Mouse (Mus musculus) limb, embryonic 12.5 days (tissue): ENCODE measurements around the gene Mrpl14. TPM values are rescaled to one million over a fixed set of nuclear protein-coding genes. Genes with fewer than 3 reads are reported as not detected.

ENCODE experiments used
- ATAC-seq: fragments of 200-750 bp; cut with Nextera tagmentation; 2 replicates; pipeline ENCODE4 v1.8.0; 2017; ENCODE audit warnings: low read depth, moderate TSS enrichment; ENCODE audit not compliant: insufficient number of reproducible peaks, insufficient read depth, low FRiP score, low TSS enrichment
- H3K27ac ChIP-seq: fragments of 300-500 bp; sonication (generic); 2 replicates; pipeline ENCODE4 v1.5.1; 2016; ENCODE audit warnings: mild to moderate bottlenecking, moderate library complexity
- H3K27me3 ChIP-seq: fragments of 300-500 bp; sonication (generic); 2 replicates; pipeline ENCODE4 v1.6.1; 2016; ENCODE audit warnings: mild to moderate bottlenecking, moderate library complexity
- H3K36me3 ChIP-seq: fragments of 300-500 bp; sonication (generic); 2 replicates; pipeline ENCODE4 v1.6.1; 2016; ENCODE audit warnings: mild to moderate bottlenecking, moderate library complexity
- H3K4me1 ChIP-seq: fragments of 300-500 bp; sonication (generic); replicated peaks from 2 replicates; pipeline ENCODE4 v1.6.1; 2016
- H3K4me2 ChIP-seq: fragments of 300-500 bp; sonication (generic); 2 replicates; pipeline ENCODE4 v1.6.1; 2016; ENCODE audit warnings: mild to moderate bottlenecking, moderate library complexity
- H3K4me3 ChIP-seq: fragments of 300-500 bp; sonication (generic); replicated peaks from 2 replicates; pipeline ENCODE4 v1.5.1; 2016; ENCODE audit warnings: mild to moderate bottlenecking
- H3K9ac ChIP-seq: fragments of 300-500 bp; sonication (generic); replicated peaks from 2 replicates; pipeline ENCODE4 v1.6.1; 2016; ENCODE audit warnings: mild to moderate bottlenecking, moderate library complexity
- H3K9me3 ChIP-seq: fragments of 300-500 bp; sonication (generic); 2 replicates; pipeline ENCODE4 v1.6.1; 2016; ENCODE audit warnings: mild to moderate bottlenecking, moderate library complexity
- WGBS: fragments of 180-500 bp; shearing (Covaris S2); methylation state at CpG from one replicate; pipeline ENCODE4 v1.1.7; 2016; 5-methylcytosine and 5-hydroxymethylcytosine counted together
- polyA plus RNA-seq: library from polyadenylated mRNA; unstranded; fragments of >200 nt; fragmentation: Nextera tagmentation; extraction: Ambion mirVana; gene quantifications from 2 replicates; pipeline ENCODE4 v1.2.1, GENCODE M21; 2016

Mrpl14 gene
- polyA plus RNA-seq, 1 experiment from 2014 or later: 153 TPM

GRCm38 (mm10) chr17:45726249-45726648 lies 40.1 kb downstream of the Mrpl14 start:
- Histone ChIP-seq H3K36me3 (no peaks in the 10 kb centered on the region), H3K4me2 (no peak overlapping the region; the same call in 1 of the 2 replicates), H3K9ac (0 out of 2 replicates have a peak overlapping the region, but pooled peaks have one; percentile 18), H3K4me1 (peaks cover 38% of the 10 kb centered on the region), H3K27me3 (no peaks in the 10 kb centered on the region), H3K27ac (peak overlapping the region; percentile 20; the same call in 1 of the 2 replicates), H3K9me3 (no peaks in the 10 kb centered on the region), H3K4me3 (no peak overlapping the region)
- ATAC-seq: no peak
- 35% methylated on average over 7 of the region's 7 CpGs for WGBS

GRCm38 (mm10) chr17:45727481-45727880 lies 41.4 kb downstream of the Mrpl14 start:
- Histone ChIP-seq H3K4me2 (no peak overlapping the region), H3K27me3 (peaks cover 2% of the 10 kb centered on the region; the same call in 1 of the 2 replicates), H3K4me3 (no peak overlapping the region), H3K36me3 (no peaks in the 10 kb centered on the region), H3K27ac (no peak overlapping the region), H3K9ac (no peak overlapping the region), H3K4me1 (peaks cover 38% of the 10 kb centered on the region), H3K9me3 (no peaks in the 10 kb centered on the region)
- WGBS: 78% methylated on average over 2 of the region's 2 CpGs
- ATAC-seq: no peak

DNA sequence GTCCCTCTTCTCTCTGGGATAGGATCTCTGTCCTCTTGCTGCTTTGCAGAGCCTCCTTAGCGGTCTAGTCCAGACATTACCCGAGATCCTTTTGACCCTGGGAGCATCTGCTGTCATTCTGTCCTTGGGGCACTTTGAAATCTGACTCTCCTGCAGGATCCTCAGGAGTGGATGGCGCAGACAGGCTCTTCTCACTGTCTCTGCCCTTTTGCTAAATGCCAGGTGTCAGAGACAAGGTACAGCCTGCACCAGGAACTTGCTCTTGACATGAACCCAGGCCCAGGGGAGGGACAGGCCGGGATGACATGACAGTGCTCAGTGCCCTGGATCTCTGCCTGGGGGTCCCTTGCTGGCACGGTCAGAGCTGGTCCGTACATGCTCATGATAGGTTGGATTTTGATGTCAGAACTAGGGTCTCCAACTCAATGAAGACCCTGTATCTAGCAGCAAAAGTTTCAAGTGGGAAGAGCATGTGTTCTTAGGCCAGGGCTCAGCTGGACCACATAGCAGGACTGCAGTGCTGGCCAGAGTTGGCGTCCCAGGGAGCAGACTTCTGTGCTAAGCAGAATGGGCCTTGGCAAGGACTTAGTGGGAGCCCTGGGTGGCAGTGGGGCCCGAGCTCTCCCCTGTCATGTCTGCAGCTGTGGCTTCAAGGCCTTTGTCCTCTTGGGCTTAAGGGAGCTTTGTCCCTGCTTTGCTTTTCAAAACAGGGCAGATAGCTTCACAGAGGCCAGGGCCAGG lies 42.0 kb downstream of the Mrpl14 start:
- ATAC-seq: no peak
- Histone ChIP-seq H3K4me2 (no peak overlapping the region), H3K27ac (no peak overlapping the region), H3K27me3 (peaks cover 7% of the 10 kb centered on the region), H3K9me3 (no peaks in the 10 kb centered on the region), H3K4me3 (no peak overlapping the region), H3K9ac (peak overlapping the region; percentile 18; the same call in 1 of the 2 replicates), H3K36me3 (no peaks in the 10 kb centered on the region), H3K4me1 (peaks cover 38% of the 10 kb centered on the region)
- WGBS: 45% methylated on average over 8 of the region's 8 CpGs

- peak overlapping the region; percentile 31; the same call in 1 of the 2 replicates for H3K9ac ChIP-seq
- no peak overlapping the region for H3K4me3 ChIP-seq
- peaks cover 46% of the 10 kb centered on the region for H3K4me1 ChIP-seq
- no peaks in the 10 kb centered on the region for H3K36me3 ChIP-seq
- H3K9me3 ChIP-seq: no peaks in the 10 kb centered on the region
- WGBS: 44% methylated on average over 10 of the region's 10 CpGs
- no peak overlapping the region for H3K27ac ChIP-seq
- H3K4me2 ChIP-seq: no peak overlapping the region
- H3K27me3 ChIP-seq: peaks cover 13% of the 10 kb centered on the region
- no peak for ATAC-seq
Observed at GRCm38 (mm10) chr17:45729387-45729786, 43.3 kb downstream of the Mrpl14 start.

GRCm38 (mm10) chr17:45730696-45731095 lies 44.6 kb downstream of the Mrpl14 start:
- H3K27me3 ChIP-seq: peaks cover 13% of the 10 kb centered on the region
- no peaks in the 10 kb centered on the region for H3K36me3 ChIP-seq
- 65% methylated on average over 4 of the region's 4 CpGs for WGBS
- no peak overlapping the region for H3K4me3 ChIP-seq
- no peak overlapping the region for H3K27ac ChIP-seq
- peaks cover 59% of the 10 kb centered on the region for H3K4me1 ChIP-seq
- H3K9ac ChIP-seq: no peak overlapping the region
- ATAC-seq: no peak
- no peaks in the 10 kb centered on the region for H3K9me3 ChIP-seq
- no peak overlapping the region for H3K4me2 ChIP-seq

DNA sequence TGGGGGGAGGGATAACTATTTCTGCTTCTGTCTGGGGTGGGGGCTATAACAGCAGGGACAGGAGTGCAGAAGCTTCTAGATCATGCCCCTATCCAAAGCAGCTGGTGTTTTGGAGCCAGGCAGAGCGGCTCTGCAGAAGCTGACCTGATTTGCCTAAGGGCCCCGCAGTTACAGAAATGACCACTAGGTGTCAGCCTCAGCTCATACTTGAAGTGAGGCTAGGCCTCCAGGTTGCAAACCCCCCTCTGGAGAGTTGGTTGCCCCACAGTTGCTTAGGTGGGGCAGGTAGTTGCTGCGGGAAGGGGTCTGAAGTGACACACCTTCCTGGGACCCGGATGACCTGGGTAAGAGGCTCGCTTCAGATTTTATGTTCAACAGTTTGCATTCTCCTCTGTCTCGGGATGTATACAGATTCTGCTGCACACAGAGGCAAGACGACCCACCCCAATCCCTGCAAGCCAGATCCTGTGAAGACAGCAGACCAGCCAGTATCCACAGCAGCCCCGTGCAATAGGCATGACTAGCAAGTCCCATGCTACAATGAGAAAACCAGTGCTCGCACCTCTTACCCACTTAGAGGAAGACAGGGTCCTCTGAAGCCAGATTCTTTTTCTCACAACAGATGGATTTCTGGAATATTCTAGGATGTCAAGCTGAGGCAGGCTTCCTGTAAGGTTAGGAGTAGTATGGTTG lies 45.2 kb downstream of the Mrpl14 start:
- H3K27me3 ChIP-seq: peaks cover 13% of the 10 kb centered on the region
- ATAC-seq: no peak

GRCm38 (mm10) chr17:45733038-45733734 lies 47.1 kb downstream of the Mrpl14 start:
- peaks cover 57% of the 10 kb centered on the region for H3K4me1 ChIP-seq
- H3K4me2 ChIP-seq: peak overlapping the region; percentile 87
- H3K9ac ChIP-seq: peak overlapping the region; percentile 74
- no peak overlapping the region for H3K27ac ChIP-seq
- ATAC-seq: no peak
- no peaks in the 10 kb centered on the region for H3K9me3 ChIP-seq
- peak overlapping the region; percentile 41 for H3K4me3 ChIP-seq
- no peaks in the 10 kb centered on the region for H3K36me3 ChIP-seq
- H3K27me3 ChIP-seq: peaks cover 13% of the 10 kb centered on the region
- 58% methylated on average over 19 of the region's 19 CpGs for WGBS

More for the DNA sequence above, 45.2 kb downstream of the Mrpl14 start:
- H3K4me2 ChIP-seq: no peak overlapping the region
- WGBS: 22% methylated on average over 9 of the region's 9 CpGs
- no peak overlapping the region for H3K4me3 ChIP-seq
- no peaks in the 10 kb centered on the region for H3K9me3 ChIP-seq
- no peaks in the 10 kb centered on the region for H3K36me3 ChIP-seq
- no peak overlapping the region for H3K9ac ChIP-seq
- no peak overlapping the region for H3K27ac ChIP-seq
- H3K4me1 ChIP-seq: peaks cover 59% of the 10 kb centered on the region

DNA sequence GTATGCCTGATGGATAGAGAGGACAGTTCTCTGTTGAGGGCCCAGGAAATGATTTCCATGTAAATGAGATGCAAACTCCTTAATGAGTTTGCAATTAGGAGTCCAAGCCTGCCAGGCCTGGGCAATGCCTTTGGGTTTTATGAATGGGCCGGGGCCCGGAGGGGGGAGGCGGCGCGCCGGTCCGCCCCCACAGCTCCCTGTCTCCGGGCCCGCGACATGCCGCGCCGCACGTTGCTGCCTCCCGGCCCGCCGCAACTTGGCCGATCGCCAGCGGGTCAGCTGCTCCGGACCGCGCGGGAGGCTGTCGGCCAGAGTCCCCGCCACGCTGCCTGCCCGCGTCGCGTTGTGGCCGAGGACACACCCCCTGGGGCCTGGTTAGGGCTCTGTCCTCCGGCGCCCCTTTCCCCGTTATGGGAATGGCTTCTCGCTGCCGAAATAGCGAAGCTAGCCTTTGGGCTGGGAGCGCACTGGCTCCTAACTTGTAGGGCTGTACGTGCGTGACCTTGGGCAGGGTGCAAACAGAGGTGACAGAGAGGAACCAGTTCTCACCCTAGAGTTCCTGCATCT lies 47.7 kb downstream of the Mrpl14 start, which contains the start of gene 1600014C23Rik:
Gene 1600014C23Rik (minus strand): TSS at position 110 of the 567 bp plus-strand sequence.
- H3K4me1 ChIP-seq: peaks cover 57% of the 10 kb centered on the region
- no peaks in the 10 kb centered on the region for H3K9me3 ChIP-seq
- 1% methylated on average over 41 of the region's 41 CpGs for WGBS
- 0 out of 2 replicates have a peak within 1 kb of the TSS, but pooled peaks have one; percentile 8 for H3K27ac ChIP-seq
- ATAC-seq: no peak
- no peaks in the 10 kb centered on the region for H3K36me3 ChIP-seq
- H3K4me3 ChIP-seq: peak within 1 kb of the TSS; percentile 41
- peak within 1 kb of the TSS; percentile 74 for H3K9ac ChIP-seq
- H3K27me3 ChIP-seq: peaks cover 13% of the 10 kb centered on the region
- peak within 1 kb of the TSS; percentile 87 for H3K4me2 ChIP-seq

DNA sequence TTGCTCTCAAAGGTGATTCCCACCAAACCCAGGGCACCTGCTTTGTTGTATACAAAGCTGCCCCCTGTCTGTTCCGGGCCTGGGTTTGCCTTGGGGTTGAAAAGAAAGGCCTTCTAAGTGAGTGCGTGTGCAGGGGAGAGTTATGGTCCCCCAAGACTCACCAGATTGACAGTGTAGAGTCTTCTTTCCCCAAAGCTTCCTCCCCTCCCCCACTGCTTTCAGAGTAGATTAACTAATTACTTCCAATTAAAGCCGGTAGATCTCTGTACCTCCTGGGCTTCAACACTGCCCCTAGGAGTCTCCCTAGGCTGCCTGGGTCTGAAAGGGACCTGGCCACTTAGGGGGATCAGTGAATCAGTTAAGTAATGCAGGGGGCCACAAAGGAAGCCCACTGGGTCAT lies 48.2 kb downstream of the Mrpl14 start:
- Histone ChIP-seq H3K9me3 (no peaks in the 10 kb centered on the region), H3K9ac (peak overlapping the region; percentile 74), H3K4me1 (peaks cover 54% of the 10 kb centered on the region), H3K36me3 (no peaks in the 10 kb centered on the region), H3K27ac (0 out of 2 replicates have a peak overlapping the region, but pooled peaks have one; percentile 8), H3K4me3 (peak overlapping the region; percentile 41), H3K27me3 (peaks cover 13% of the 10 kb centered on the region), H3K4me2 (peak overlapping the region; percentile 87)
- WGBS: 19% methylated on average over 3 of the region's 3 CpGs
- no peak for ATAC-seq

- Histone ChIP-seq H3K4me3 (no peak overlapping the region), H3K4me2 (peak overlapping the region; percentile 6; the same call in 1 of the 2 replicates), H3K4me1 (peaks cover 48% of the 10 kb centered on the region), H3K9ac (peak overlapping the region; percentile 27; the same call in 1 of the 2 replicates), H3K36me3 (no peaks in the 10 kb centered on the region), H3K9me3 (no peaks in the 10 kb centered on the region), H3K27ac (peak overlapping the region; percentile 53; the same call in 1 of the 2 replicates), H3K27me3 (peaks cover 13% of the 10 kb centered on the region)
- 75% methylated on average over 4 of the region's 4 CpGs for WGBS
- no peak for ATAC-seq
Observed at GRCm38 (mm10) chr17:45734881-45735280, 48.8 kb downstream of the Mrpl14 start.
